Mouse (Mus musculus) gastrocnemius, adult 8-10 months (tissue): ENCODE data around the gene Pacs1. TPM values are rescaled to one million over a fixed set of nuclear protein-coding genes. Genes with fewer than 3 reads are reported as not detected.
"Not testable (repeated sequence)": the region's sequence is repeated elsewhere in the genome, so short reads cannot be mapped to it uniquely, and the experiment has no call there.

Source experiments
- DNase-seq, 2 experiments: peaks; one replicate each; pipeline ENCODE4 v3.0.0; 2022; ENCODE audit warnings: low spot score in 2 of 2
- total RNA-seq, 4 experiments: library from RNA; stranded (reverse); gene quantifications; 2 replicates each; pipeline ENCODE4 v1.2.4; 2022

Gene Pacs1
- total RNA-seq, 4 experiments from 2014 or later = 4.5 to 6.6 (median 5.4) TPM

DNA sequence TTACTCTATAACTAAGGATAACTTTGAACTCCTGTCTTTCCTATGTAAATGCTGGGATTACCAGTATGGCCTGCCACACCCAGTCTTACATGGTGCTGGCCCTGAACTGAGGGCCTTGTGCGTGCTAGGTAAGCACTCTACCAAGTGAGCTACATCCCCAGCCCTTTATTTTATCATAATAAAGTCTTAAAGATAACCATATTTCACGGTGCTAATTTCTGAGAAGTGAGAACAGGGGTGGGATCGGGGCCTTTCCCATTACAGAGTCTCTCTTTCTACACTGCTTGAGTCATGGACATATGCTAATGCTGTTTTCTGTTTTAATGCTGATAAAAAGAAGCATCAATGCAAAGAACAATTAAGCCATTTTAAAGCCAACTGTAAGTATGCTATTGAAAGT lies 4.0 kb downstream of the Pacs1 start:
- DNase-seq = no peak

DNA sequence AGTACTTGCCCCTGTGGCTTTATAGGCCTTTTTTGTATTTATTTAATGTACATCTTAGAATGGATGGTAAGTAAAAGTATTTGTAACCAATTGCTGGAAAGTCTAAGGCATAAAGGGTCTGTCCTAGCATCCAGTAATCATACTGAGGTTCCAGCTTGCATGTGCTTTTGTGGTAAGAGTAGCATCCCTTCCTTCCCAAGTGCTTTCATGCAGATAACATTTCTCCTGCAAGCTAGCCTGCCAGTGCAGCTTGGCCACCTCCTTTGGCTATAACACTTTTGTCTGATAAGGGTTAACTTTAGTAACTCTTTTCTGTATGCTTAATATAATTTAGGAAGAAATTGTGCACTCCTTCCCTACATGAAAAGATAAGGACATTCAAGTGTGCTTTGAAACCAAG lies 4.9 kb downstream of the Pacs1 start:
- no peak for DNase-seq

DNA sequence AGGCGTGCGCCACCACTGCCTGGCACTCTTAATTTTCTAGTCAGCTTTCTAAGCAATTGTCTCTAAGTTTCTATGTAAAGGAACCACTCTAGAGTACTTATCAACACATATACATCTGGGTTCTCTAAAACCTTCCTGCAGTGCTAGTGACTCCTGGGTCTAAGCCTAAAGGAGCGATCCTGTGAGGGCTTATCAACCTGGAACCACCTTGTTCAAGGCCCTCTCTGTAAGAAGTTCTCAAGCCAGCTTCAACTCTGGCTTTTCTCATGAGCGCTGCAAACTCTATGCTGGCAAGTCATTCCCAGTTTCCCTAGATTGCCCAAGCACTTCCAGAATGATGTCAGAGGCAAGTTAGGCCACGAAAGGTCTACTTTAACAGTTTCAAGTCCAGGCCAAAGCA lies 5.9 kb downstream of the Pacs1 start:
- no peak for DNase-seq

DNA sequence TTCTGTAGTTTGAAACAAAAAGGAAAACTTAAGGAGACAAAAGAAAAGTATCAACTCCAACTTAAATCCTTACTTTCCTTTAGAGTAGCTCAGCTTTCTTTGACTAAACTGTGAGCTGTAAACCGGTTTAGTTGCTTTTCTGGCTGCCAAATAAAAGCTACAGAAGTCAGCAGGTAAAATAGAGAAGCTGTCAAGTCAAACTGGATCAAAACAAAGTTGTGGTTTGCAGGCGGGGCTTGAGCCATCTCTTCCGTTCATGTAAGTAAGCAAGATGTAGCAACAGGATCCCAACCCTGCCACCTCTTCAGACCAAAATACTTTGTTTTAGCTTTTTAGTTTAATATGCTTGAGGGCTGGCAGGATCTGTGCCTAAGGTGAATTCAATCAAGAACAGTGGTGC lies 15.8 kb downstream of the Pacs1 start:
- no peak for DNase-seq

DNA sequence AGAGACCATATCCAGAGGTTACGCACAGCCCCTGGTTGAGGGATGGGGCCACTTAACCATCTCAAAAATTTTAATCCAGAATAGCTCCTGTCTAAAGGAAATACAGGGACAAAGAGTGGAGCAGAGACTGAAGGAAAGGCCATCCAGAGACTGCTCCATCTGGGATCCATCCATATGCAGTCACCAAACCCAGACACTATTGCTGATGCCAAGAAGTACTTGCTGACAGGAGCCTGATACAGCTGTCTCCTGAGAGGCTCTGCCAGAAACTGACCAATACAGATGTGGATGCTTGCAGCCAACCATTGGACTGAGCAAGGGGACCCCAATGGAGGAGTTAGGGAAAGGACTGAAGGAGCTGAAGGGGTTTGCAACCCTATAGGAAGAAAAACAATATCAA lies 35.9 kb downstream of the Pacs1 start:
- DNase-seq = not testable (repeated sequence)

DNA sequence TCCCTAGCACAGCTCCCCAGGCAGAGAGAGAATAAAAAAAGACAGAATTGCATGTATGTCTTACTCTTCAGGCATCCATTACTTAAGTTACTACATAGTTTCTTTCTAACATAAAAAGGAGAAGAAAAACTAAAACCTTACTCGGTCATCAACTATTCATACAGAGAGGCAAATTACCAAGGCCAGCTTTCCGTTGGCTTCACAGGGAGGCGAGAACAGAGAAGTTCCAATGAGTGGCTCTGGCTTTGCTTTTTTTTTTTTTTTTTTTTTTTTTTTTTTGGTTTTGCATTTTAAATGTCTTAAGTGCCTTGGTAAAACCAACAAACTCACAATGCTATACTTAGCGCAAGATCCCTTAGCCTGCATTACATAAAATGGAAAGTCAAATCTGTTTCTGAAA lies 40.2 kb downstream of the Pacs1 start:
- no peak for DNase-seq

DNA sequence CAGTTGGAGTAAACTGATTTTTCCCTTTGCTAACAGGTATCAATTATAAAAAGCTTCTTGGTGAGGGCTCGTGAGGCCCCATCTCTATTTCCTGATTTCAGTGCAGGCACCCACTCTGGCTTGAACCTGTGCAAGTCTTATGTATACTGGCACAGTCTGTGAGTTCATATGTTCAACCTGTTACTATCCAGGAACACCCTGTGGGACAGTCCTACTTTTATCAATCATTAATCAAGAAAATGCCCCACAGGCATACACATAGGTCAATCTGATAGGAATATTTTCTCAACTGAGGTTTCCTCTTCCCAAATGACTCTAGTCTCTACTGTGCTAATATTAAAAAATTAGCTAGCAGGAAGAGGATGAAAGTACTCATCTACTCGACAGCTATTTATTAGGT lies 42.8 kb downstream of the Pacs1 start:
- DNase-seq = no peak

DNA sequence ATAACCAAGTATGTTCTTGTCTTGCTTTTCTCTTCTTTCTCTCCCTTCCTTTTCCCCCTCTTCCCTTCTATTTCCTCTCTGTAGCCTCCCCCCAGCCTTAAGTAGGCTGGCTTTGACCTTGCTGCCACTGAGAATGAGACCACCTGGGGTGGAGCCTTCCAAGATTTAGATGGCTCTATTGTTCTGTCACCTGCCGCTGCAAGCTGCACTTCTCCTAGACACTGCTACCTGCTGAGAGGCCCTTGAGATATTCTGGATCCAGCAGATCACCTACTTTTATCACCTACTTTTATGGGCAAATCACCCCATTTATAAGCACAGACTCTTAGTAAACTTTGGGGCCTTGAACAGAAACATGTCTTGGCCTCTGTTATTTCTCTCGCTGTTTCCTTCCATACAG lies 48.3 kb downstream of the Pacs1 start:
- no peak for DNase-seq

DNA sequence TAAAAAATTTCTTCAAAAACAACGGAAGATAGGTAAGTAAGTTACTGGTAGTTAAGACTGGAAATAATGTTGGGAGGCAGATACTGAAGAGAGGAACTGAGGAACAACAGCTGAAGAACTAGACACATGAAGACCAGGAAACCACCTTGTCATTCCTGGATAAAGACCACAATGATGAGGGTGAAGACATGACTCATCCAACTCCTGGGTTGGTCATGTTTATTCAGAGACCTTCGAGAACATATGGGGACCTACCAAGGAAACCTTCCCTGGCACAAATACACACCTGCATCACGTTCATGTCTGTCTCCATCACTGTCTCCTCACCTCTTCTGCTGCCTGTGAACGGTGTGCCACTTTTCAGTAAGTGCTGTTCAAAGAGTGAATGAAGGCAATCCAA lies 48.8 kb downstream of the Pacs1 start:
- no peak for DNase-seq

DNA sequence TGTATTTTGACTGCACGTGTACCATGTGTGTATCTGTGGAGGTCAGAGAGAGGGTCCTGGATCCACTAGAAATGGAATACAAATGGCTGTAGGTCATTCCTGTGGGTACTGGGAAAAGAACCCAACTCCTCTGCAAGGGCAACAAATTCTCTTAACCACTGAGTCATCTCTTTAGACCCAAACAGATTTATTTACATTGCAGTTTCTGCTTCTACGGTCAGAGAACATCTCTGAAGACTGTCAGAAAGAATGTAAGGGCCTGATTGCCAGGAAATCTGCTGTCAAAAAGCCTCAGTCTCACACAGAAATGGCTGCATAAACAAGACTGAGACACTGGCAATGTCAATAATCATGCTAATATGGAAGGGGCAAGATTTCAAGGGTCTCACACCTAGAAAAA lies 51.0 kb downstream of the Pacs1 start:
- DNase-seq = no peak

DNA sequence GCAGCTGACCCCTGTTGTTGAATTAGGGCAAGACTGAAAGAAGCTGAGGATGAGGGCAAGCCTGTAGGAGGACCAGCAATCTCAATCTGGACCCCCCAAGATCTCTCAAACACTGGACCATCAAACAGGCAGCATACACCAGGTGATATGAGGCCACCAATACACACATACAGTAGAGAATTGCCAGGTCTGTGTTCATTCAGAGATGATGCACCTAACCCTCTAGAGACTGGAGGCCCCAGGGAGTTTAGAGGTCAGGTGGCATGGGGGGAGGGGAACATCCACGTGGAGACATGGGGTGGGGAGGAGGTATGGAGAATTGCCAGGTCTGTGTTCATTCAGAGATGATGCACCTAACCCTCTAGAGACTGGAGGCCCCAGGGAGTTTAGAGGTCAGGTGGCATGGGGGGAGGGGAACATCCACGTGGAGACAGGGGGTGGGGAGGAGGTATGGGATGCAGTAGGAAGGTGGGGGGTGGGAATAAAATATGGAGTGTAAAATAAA lies 51.6 kb downstream of the Pacs1 start:
- not testable (repeated sequence) for DNase-seq

DNA sequence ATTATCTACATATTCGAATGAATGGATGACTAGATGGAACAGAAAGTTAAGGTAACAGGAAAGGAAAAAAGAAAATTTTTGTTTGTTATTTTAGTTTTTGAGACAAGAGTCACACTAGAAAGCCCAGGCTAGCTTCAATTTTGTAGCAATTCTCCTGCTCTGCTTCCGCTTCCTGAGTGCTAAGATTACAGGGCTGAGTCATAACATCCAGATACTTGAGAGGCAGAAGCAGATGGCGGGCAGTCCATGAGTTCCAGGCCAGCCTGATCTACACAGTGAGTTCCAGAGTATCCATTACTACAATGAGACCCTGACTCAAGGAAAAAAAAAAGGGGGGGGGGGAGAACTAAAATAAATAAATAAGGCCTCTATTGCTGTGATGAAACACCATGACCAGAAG lies 52.5 kb downstream of the Pacs1 start:
- DNase-seq = no peak

DNA sequence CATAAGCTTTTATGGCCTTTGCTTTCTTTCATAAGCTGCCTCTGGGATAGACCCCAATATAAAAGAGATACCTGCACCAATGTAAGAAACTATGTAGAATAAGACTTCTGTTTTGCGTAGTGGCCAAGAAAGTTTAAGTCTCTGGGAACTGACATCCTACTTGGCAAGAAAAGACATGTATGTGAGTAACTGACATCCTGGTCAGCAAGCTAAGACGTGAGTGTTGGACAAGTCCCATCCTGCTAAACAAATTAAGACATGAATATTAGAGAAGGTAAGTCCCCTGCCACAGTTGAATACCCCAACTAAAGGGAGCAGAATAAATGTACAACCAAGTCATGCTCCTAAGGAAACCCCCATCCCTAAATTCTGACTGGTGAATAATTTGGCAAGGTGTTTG lies 71.2 kb downstream of the Pacs1 start:
- no peak for DNase-seq

DNA sequence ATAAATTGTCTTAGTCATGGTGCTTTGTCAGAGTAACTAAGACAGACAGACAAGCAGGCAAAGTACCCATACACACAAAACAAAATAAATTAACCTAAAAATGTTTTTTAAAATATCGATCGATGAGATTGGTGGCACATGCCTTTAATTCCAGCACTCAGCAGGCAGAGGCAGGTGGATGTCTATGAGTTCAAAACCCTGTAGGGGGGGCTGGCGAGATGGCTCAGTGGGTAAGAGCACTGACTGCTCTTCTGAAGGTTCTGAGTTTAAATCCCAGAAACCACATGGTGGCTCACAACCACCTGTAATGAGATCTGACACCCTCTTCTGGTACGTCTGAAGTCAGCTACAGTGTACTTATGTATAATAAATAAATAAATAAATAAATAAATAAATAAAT lies 72.3 kb downstream of the Pacs1 start:
- DNase-seq = not testable (repeated sequence)

DNA sequence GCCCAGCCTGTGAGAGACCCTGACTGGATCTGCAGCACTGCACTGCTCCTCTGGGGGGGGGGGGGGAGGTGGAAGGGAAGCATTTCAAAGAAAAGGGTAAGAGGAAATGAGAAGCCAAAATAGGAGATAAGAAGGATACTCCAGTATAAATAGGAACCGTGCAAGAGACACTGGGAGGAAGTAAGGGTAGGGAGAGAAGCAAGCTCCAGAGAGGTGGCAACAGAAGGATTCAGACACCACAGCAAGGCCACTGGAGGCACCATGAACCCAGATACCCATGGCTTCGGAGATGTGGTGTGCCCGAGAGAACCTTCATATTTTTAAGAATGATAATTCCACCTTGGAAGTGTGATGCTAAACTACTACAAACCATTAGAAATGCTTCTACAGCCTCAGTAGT lies 74.4 kb downstream of the Pacs1 start:
- no peak for DNase-seq

GRCm38 (mm10) chr19:5195417-5196035 lies 77.4 kb downstream of the Pacs1 start:
- DNase-seq = peak in 1 of 2 experiments; percentile 3

DNA sequence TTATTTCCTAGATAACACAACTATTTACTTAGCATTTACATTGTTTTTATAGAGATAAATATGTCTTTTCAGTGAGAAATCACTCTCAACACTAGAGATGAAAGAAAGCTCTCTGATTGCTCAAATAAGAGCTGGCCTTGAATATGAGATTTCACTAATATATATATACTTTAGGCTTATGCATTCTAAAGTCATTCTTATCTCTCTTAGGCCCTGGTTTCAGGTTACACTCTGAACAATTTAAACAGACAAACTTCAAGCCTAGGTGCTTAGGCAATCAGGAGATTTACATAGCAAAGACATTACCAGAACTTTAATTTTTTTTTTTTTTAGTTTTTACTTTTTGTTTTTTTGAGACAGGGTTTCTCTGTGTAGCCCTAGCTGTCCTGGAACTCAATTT lies 80.5 kb downstream of the Pacs1 start:
- no peak for DNase-seq

- no peak for DNase-seq
Observed at GRCm38 (mm10) chr19:5187439-5187838, 85.5 kb downstream of the Pacs1 start.

DNA sequence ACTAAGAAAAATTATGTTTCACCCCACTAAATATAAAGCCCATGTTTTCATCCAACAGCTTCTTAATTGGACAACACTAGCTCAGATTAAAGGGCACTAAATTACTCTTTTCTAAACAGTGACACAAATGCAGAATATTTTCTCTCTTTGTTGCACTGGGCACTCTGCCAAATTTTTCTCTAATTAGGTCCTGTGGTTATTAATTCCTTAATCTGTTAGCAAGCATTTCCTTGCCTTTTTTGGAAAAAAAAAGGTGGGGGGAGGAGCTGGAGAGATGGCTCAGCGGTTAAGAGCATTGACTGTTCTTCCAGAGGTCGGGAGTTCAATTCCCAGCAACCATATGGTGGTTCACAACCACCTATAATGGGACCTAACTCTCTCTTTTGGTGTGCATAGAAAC lies 91.0 kb downstream of the Pacs1 start:
- DNase-seq = no peak

GRCm38 (mm10) chr19:5178631-5179030 lies 94.3 kb downstream of the Pacs1 start:
- DNase-seq = no peak

DNA sequence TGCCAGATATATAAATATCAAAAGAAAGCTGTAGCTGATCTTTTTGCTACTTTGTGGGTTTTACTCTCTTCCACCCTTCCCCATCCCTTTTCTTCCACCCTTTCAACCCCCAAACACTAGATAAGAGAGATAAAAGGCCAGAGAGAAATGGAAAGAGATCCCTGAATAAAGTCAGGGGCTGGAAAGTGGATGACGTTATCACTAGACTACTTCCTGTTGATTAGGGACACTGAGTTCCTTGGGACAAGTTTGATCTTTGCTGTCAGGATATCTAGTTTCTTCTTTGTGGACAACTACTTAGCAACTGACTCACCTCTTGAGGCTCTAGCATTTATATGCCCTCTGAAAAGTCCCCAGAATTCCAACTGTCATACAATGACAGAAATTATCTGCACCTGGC lies 102.5 kb downstream of the Pacs1 start:
- no peak for DNase-seq

DNA sequence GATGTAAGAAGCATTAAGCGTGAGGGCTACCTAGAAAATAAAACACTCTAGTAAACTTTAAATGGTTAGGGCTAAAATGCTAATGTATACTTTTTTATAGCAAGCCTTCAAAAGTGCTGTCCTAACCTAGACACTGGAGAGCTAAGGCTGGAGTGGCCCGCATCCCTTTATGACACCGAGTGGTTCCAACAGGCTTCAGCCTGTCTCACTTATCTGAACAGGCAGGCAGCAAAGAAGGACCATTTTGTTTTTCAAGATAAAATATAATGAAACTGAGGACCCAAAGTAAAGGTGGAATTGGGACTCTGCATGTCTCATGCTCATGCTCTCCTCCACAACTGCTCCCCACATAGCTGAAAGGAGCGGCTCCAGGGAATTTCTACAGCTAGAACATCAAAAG lies 105.4 kb downstream of the Pacs1 start:
- no peak for DNase-seq

GRCm38 (mm10) chr19:5164380-5164779 lies 108.5 kb downstream of the Pacs1 start:
- DNase-seq = no peak

GRCm38 (mm10) chr19:5161913-5162312 lies 111.0 kb downstream of the Pacs1 start:
- DNase-seq = no peak
